Mouse (Mus musculus) brain, embryonic 14.5 days (tissue): ENCODE measurements at regions not wholly inside any gene's neighbourhood (a gene's known extent, or its start where the extent isn't known, plus 50 kb on each side); places are given as distances from the start of the nearest gene placed in this dataset.

Experiments used
- DNase-seq: peaks from one replicate; pipeline ENCODE4 v3.0.0-alpha.2; 2011; ENCODE audit warnings: low read depth
- CTCF ChIP-seq: fragments of 200-500 bp; IDR thresholded peaks from 2 replicates; pipeline ENCODE4 v1.5.1; 2012; ENCODE audit warnings: inconsistent platforms, mild to moderate bottlenecking, moderate library complexity, borderline replicate concordance; ENCODE audit not compliant: insufficient read depth, insufficient read length; ENCODE audit errors: extremely low read depth
- POLR2A ChIP-seq: fragments of 200-500 bp; IDR thresholded peaks from 2 replicates; pipeline ENCODE4 v1.6.1; 2012; ENCODE audit warnings: mild to moderate bottlenecking, inconsistent platforms, borderline replicate concordance; ENCODE audit not compliant: poor library complexity, insufficient read depth, insufficient read length, severe bottlenecking; ENCODE audit errors: extremely low read depth

DNA sequence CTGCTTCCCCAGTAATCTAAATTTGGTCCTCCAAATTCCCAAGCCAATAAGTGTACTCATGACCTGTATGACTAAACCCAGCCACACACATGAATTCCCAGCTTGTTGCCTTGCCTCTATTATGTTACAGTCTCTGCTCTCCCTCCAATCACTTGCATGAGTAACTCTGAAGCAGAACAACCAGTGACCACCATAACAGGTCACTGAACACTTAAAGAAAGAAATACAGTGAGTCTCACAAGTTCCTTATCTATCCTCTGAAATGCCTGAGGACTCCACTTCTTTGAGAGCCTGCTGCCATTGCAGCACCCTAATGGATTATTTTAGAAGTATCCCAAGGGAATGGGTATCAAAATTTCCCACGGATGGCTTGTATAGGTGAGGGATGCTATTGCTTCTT, 909.7 kb downstream of the Sorcs3 start:
- no peak for TF ChIP-seq POLR2A
- no peak for TF ChIP-seq CTCF

DNA sequence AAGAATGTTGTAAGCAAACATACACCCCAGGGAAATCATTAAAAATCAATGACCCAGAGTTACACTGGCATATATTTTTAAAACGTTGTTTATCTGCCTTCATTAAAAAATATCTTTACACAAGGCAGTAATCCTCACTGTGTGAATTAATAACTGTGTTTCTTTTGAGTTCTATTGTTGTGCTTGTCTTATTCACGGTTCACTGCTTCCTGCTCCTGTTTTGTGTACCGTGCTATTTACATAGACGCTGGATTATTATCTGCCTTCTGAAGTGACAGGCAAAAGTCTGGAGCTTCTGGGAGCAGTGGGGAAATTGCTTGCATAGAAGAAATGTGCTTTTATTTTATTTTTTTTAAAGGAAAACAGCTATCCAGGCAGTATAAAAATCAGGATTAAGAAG, 925.8 kb downstream of the Sorcs3 start:
- DNase-seq: peak; percentile 67
- TF ChIP-seq CTCF: no peak
- no peak for TF ChIP-seq POLR2A

More for the DNA sequence above, 909.7 kb downstream of the Sorcs3 start:
- DNase-seq: peak; percentile 32

DNA sequence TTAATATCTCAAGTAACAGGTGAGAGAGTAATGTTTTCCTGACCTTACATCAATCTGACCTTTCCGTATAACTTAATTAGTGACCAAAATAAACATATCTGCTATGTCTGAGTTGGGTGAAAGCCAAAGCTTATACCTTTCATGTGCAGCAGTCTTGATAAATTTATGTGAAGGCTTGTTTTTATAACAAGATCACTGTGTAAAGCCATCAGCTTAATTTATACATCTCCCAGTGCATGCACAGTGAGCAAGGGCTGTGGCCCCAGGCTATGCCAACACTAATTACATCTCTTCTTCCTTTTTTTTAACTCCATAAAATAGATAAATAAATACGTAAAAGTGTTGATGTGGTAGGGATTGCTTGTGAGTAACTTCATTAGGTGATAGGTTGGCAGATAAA, 966.3 kb downstream of the Sorcs3 start:
- TF ChIP-seq POLR2A: no peak
- TF ChIP-seq CTCF: no peak
- no peak for DNase-seq

DNA sequence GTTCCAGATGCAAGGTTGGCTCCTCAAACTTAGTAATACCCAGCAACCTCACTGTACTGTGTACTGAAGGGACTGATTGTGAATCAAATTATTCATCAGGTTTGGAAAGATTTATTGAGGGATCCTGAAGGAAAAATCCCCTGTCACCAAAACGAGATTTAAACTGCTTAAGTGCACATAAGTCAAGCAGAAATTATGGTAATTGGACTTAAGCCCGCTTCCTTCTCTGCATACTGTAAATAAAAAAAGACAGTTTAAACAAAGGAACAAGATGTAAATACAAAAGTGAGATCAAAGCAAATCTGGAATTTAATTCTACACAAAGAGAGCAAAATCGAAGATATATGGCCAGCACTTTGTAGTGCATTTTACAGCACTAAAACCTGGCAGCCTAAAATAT, 1002.1 kb downstream of the Sorcs3 start:
- TF ChIP-seq CTCF (no peak), POLR2A (no peak)

DNA sequence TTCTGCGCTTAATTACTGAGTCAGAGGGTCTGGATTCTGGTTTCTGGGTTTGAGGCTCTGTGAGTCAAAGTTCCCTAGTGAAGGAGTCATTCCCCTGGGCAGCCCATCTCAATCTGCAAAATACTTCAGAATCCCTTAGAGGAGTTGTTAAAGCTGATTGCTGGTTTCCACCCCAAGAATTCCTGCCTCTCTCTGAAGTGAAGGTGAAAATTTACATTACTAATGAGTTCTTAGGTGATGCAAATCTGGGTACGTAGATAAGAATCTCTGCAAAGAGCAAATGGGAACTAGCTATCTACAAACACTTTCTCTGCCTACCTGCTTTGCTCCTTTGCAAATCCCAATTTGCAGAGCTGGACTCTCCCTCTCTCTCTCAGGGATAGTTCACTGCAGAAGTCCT, 1036.8 kb downstream of the Sorcs3 start:
- no peak for DNase-seq
- TF ChIP-seq POLR2A (no peak), CTCF (no peak)

More for the DNA sequence above, 1002.1 kb downstream of the Sorcs3 start:
- DNase-seq: no peak

DNA sequence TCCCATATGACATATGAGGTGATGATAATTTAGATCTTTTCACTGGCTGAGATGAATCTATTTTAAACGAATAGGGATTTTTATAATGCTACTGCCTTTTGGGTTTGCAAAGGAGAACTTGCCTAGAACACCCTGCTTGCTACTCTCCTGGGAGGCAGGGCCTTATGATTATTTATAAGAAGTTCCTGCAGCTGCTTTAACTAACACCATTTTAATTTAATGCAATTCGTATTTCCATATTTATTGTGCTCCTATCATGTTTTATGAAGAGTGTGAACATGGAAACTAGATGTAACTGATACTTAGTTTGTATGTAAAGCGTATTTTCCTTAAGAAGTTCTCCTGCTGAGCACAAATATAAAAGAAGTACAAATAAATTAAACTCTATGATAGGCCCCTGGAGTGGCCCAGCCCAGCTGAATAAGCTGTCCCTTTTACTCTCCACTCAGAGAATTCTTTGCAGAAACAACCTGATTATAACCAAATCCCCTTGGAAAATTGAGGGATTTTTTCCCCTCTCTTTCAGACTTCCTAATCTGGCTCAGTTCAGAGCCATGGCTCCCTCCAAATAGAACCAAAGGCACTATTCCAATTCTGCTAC, 1039.4 kb downstream of the Sorcs3 start:
- TF ChIP-seq POLR2A (no peak), CTCF (no peak)
- peak; percentile 68 for DNase-seq

DNA sequence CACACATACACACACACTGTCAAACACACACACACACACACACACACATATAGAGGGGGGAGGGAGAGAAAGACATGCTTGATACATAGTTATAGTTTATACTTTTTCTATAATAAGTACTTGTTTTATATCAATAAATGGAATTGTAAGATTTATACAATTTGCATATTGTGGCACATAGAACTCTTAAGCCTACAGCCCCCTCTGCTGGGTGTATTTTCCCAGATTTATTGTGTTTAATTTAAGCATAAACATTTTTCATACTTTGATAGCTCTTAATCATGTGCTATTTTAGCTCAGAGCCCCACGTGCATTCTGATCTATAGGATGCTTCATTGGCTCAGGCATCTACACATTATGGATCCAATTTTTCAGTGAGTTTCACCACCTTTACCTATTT, 1058.8 kb downstream of the Sorcs3 start:
- DNase-seq: peak; percentile 69
- TF ChIP-seq CTCF (no peak), POLR2A (no peak)

DNA sequence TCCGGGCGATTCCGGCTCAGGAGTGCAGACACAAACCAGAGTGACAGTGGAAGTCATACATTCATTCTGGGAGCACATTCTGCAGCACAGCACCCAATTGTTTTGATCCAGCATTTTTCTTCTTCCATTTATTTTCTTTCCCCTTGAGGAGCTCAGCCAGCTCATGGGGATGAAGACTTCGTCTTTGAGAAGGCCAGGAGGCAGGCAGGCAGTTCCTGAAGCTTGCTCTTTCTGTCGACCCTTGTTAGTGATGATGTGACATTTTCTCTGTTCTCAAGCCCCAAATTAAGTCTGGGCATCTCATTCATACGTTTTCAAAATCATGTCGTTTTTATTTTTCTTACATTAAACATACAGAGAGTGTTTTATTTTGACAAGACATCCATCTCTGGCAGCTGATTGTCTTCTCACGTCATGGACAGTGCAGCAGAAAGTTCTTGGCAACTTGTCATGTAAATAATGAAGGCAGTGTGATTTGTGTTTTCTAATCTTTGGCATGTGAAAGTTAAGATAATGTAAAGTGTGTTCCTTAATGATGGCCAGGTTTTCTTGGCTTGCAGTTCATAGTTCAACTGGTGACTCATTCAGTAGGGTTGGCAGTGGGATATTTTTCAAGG, 1062.1 kb downstream of the Sorcs3 start:
- DNase-seq: no peak

DNA sequence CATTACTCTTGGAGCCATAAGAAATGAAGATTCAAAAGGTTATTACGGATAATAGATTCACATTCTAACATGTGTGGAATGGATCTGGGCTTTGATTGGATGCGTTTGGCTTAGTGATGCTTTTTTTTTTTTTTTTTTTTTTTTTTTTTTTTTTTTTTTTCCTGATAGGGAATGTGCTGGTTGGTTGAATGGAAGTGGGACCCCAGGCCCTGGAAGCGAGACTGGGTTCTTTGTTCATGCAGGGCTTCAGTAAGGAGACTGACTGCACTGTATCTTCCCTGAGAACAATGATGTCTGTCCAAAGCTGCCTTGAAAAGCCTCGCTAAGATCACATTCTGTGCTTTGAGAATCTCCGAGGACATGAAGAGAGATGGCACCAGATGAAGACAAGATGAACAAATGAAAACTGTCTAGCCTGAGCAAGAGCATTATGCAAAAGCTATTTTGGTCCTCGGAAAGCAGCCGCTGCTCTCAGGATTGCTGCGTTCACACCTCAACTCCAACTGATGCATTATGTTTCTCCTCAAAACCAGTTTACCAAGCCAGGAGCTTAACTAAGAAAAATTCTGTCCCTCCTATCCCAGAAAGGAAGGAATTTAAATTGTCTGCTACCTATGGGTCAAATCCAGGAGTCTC, 1076.9 kb downstream of the Sorcs3 start:
- DNase-seq: peak; percentile 31
- no peak for TF ChIP-seq POLR2A

More for the DNA sequence above, 1062.1 kb downstream of the Sorcs3 start:
- TF ChIP-seq CTCF (no peak), POLR2A (no peak)

DNA sequence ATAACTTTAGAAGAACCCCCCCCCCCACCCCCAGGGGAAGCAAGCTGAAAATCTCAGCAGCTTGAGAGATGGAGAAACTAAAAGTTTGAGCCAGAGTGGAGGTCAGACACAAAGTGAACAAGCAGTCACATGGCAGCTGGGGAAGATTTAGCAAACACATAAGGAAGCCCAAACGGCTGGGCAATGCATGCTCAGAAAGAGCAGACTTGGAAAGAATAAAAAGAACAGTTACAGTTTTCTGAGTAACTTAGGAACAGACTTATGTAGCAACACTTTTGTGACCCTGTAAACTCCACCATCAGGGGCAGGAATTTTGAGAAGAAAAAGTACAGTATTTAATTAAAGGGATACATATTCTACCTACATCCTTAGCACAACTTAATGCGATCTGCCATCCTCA, 1089.2 kb downstream of the Sorcs3 start:
- TF ChIP-seq CTCF: no peak
- TF ChIP-seq POLR2A: no peak

DNA sequence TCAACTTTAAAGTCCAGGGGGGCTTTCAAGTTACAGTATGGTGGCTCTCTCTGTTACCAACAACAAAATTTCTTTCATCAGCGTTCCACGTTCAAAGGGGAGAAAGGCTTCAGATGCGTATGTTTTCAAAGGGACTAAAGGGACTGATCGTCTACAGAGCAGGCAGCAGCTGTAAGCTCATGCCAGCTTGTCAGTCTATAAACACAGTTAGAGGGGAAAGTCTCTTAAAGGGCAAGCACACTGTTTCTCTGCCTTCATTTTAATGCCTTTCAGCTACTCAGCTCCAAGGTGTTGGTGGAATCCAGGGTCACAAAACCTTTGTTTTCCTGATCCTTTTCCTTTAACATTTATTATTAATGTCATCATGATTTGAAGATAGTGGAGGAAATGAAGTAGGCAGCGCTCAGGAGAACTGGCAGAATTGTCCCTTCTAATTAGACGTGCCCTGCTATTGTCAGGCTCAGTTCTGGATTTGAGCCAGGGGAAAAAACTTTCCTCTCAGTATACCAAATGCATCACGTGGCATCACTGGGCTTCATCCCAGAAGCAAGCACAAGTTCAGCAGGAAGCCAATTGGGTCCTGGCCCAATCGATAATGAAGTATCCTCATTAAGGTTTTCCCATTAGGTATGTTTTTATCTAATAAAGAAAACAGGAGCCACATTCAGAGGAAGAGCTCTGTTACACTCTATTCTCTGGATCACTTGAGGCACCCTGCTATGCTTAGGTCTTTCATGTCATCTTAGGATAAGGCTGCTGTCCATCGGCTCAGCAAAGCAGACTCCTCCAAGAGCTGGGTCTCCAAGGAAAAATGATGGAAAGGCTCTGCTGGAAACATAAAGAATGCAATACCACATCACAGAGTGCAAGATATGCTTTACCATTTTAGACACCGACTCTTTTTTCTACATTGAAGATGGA, 1093.8 kb downstream of the Sorcs3 start:
- TF ChIP-seq POLR2A (no peak), CTCF (no peak)
- DNase-seq: peak; percentile 96

More for the DNA sequence above, 1089.2 kb downstream of the Sorcs3 start:
- DNase-seq: no peak
